In genomic region chr9:114390749-114391075, GRCm38 (mm10) we compare ENCODE assay signal across 8 mouse cellular contexts. TPM values are rescaled to one million over a fixed set of nuclear protein-coding genes. Genes with fewer than 3 reads are reported as not detected.
A peak's percentile ranks its signal among the peaks of the same experiment; 100 is the strongest.
DNase-seq lines count a peak whose midpoint lies in the region; ATAC-seq and TF ChIP-seq lines count a peak whose summit lies in the region.

No protein-coding gene starts in this region.

- peak overlapping the region; percentile 51 for H3K4me3 ChIP-seq in cerebellum, adult 2 months (replicated peaks; ENCODE audit: insufficient read depth, low read depth, low read length)
- peak overlapping the region; percentile 85 for H3K4me3 ChIP-seq in testis, adult 2 months (ENCODE audit: control insufficient read depth, low read depth, low read length)
- H3K4me3 ChIP-seq in liver, embryonic 11.5 days (ENCODE audit: low read depth, low read length), result peak overlapping the region; percentile 85
- H3K4me3 ChIP-seq in stomach, embryonic 16.5 days (replicated peaks; ENCODE audit: low read length), result peak overlapping the region; percentile 84

- H3K27me3 ChIP-seq in cerebellum, adult 2 months (ENCODE audit: control insufficient read depth, insufficient read depth, low read length), result no peaks in the 10 kb centered on the region
- no peaks in the 10 kb centered on the region for H3K27me3 ChIP-seq in testis, adult 2 months (ENCODE audit: control insufficient read depth, insufficient read depth, low read length)
- no peaks in the 10 kb centered on the region for H3K27me3 ChIP-seq in liver, embryonic 11.5 days (replicated peaks; ENCODE audit: control insufficient read depth, insufficient read depth, low read length)
- H3K27me3 ChIP-seq in stomach, embryonic 16.5 days (ENCODE audit: control insufficient read depth, insufficient read depth, low read length), result no peaks in the 10 kb centered on the region

- peak overlapping the region; percentile 95 for H3K4me2 ChIP-seq in liver, embryonic 11.5 days
- H3K4me2 ChIP-seq in stomach, embryonic 16.5 days (ENCODE audit: low read depth, low read length), result peak overlapping the region; percentile 71

- H3K27ac ChIP-seq in cerebellum, adult 2 months (ENCODE audit: insufficient read depth, low read length), result no peak overlapping the region
- H3K27ac ChIP-seq in testis, adult 2 months (ENCODE audit: control insufficient read depth, insufficient read depth, low read depth, low read length), result no peak overlapping the region
- peak overlapping the region; percentile 86 for H3K27ac ChIP-seq in liver, embryonic 11.5 days (ENCODE audit: low read depth, low read length)
- H3K27ac ChIP-seq in stomach, embryonic 16.5 days (ENCODE audit: low read length), result peak overlapping the region; percentile 94

- H3K36me3 ChIP-seq in testis, adult 2 months (ENCODE audit: control insufficient read depth, insufficient read depth, low read length), result no peaks in the 10 kb centered on the region
- no peaks in the 10 kb centered on the region for H3K36me3 ChIP-seq in liver, embryonic 11.5 days (ENCODE audit: control insufficient read depth, insufficient read depth, low read length)
- no peaks in the 10 kb centered on the region for H3K36me3 ChIP-seq in stomach, embryonic 16.5 days (ENCODE audit: control insufficient read depth, insufficient read depth, low read length)

- H3K4me1 ChIP-seq in cerebellum, adult 2 months (ENCODE audit: control insufficient read depth, insufficient read depth, low read length), result no peaks in the 10 kb centered on the region; the same call in 1 of the 2 replicates
- peaks cover 14% of the 10 kb centered on the region for H3K4me1 ChIP-seq in testis, adult 2 months (ENCODE audit: control insufficient read depth, insufficient read depth, low read length)
- H3K4me1 ChIP-seq in liver, embryonic 11.5 days (replicated peaks; ENCODE audit: control insufficient read depth, insufficient read depth, low read length), result peaks cover 13% of the 10 kb centered on the region
- H3K4me1 ChIP-seq in stomach, embryonic 16.5 days (ENCODE audit: control insufficient read depth, insufficient read depth, low read length), result peaks cover 14% of the 10 kb centered on the region; the same call in 1 of the 2 replicates

- ATAC-seq in liver, embryonic 11.5 days (replicated peaks; ENCODE audit: low FRiP score), result no peak
- no peak for ATAC-seq in stomach, embryonic 16.5 days (ENCODE audit: insufficient read depth, low FRiP score)

- TF ChIP-seq CTCF in cerebellum, adult 2 months (IDR thresholded peaks at IDR 0.05; ENCODE audit: borderline replicate concordance, insufficient read depth, low read depth, low read length), result no peak
- no peak for TF ChIP-seq CTCF in testis, adult 2 months (IDR thresholded peaks at IDR 0.05; ENCODE audit: control insufficient read depth, insufficient read depth, insufficient replicate concordance, low read depth, low read length)

- no peaks in the 10 kb centered on the region for H3K9me3 ChIP-seq in liver, embryonic 11.5 days (ENCODE audit: control insufficient read depth, low read length)
- no peaks in the 10 kb centered on the region for H3K9me3 ChIP-seq in stomach, embryonic 16.5 days (replicated peaks; ENCODE audit: control insufficient read depth, low read length)

- no peak for TF ChIP-seq POLR2A in cerebellum, adult 2 months (IDR thresholded peaks at IDR 0.05; ENCODE audit: borderline replicate concordance, insufficient read depth, low read length)
- no peak for TF ChIP-seq POLR2A in testis, adult 2 months (IDR thresholded peaks at IDR 0.05; ENCODE audit: control insufficient read depth, low read depth, low read length)

- WGBS in cerebellum, adult 2 months, result 9% methylated on average over 10 of the region's 10 CpGs
- 5% methylated on average over 10 of the region's 10 CpGs for WGBS in liver, embryonic 11.5 days
- WGBS in stomach, embryonic 16.5 days, result under 1% methylated on average over 10 of the region's 10 CpGs

- no peak for DNase-seq in cerebellum, adult 2 months
- no peak for DNase-seq in cerebellum, adult 11 months
- no peak for DNase-seq in testis, postnatal 14 days (ENCODE audit: low spot score)
- no peak for DNase-seq in liver, embryonic 11.5 days (ENCODE audit: low spot score)
- DNase-seq in thymus, postnatal 25 days, result no peak
- no peak for DNase-seq in kidney, postnatal 4 days

- peak overlapping the region; percentile 90 for H3K9ac ChIP-seq in liver, embryonic 11.5 days (ENCODE audit: low read depth, low read length)
- peak overlapping the region; percentile 94 for H3K9ac ChIP-seq in stomach, embryonic 16.5 days (ENCODE audit: low read length)

RNA-seq across cellular contexts. Expression of gene Crtap, which starts 0.2 kb away (rescaled TPM):
- polyA plus RNA-seq in cerebellum, adult 2 months (2012; rRNA removed), result 12.9 and 13.1 TPM in 2 replicates
- 29.7 and 35.2 TPM in 2 replicates for polyA plus RNA-seq in testis, adult 2 months (2012; rRNA removed)
- 45.7 and 46.8 TPM in 2 replicates for polyA plus RNA-seq in liver, embryonic 11.5 days (2014; fragmentation: Nextera tagmentation; extraction: Ambion mirVana)
- 107 and 122 TPM in 2 replicates for polyA plus RNA-seq in stomach, embryonic 16.5 days (2015; fragmentation: Nextera tagmentation; extraction: Ambion mirVana)

RNA-seq across cellular contexts. Expression of gene Glb1, which starts 10.2 kb away (rescaled TPM):
- polyA plus RNA-seq in cerebellum, adult 2 months (2012; rRNA removed), result 22.2 and 23.0 TPM in 2 replicates
- 18.0 and 19.5 TPM in 2 replicates for polyA plus RNA-seq in testis, adult 2 months (2012; rRNA removed)
- 26.4 and 28.8 TPM in 2 replicates for polyA plus RNA-seq in liver, embryonic 11.5 days (2014; fragmentation: Nextera tagmentation; extraction: Ambion mirVana)
- 73.7 and 74.2 TPM in 2 replicates for polyA plus RNA-seq in stomach, embryonic 16.5 days (2015; fragmentation: Nextera tagmentation; extraction: Ambion mirVana)

RNA-seq across cellular contexts. Expression of gene Tmppe, which starts 10.2 kb away (rescaled TPM):
- 4.1 and 4.5 TPM in 2 replicates for polyA plus RNA-seq in cerebellum, adult 2 months (2012; rRNA removed)
- 1.2 TPM in 2 replicates for polyA plus RNA-seq in testis, adult 2 months (2012; rRNA removed)
- 5.3 and 5.7 TPM in 2 replicates for polyA plus RNA-seq in liver, embryonic 11.5 days (2014; fragmentation: Nextera tagmentation; extraction: Ambion mirVana)
- polyA plus RNA-seq in stomach, embryonic 16.5 days (2015; fragmentation: Nextera tagmentation; extraction: Ambion mirVana), result 11.3 and 11.5 TPM in 2 replicates

Comparison
In these comparisons a context has a peak if more than half of its experiments do, and no peak if none do; other contexts are left out.
1. H3K27ac ChIP-seq: peak in liver, embryonic 11.5 days (single experiment) and stomach, embryonic 16.5 days (single experiment); none in cerebellum, adult 2 months (single experiment) and testis, adult 2 months (single experiment).
2. Peak in every context shown above with its lines, with median percentiles within 50 percentile points of each other: H3K4me3 ChIP-seq.